Mouse (Mus musculus) limb, embryonic 11.5 days (tissue): ENCODE measurements around the gene Zfp354b. TPM values are rescaled to one million over a fixed set of nuclear protein-coding genes. Genes with fewer than 3 reads are reported as not detected.

Experiments
- ATAC-seq: fragments of 200-750 bp; cut with Nextera tagmentation; 2 replicates; pipeline ENCODE4 v1.8.0; 2017; ENCODE audit warnings: low read depth; ENCODE audit not compliant: insufficient number of reproducible peaks, low FRiP score, low TSS enrichment
- DNase-seq: peaks from one replicate; pipeline ENCODE4 v3.0.0-alpha.2; 2015; ENCODE audit warnings: low spot score
- H3K27ac ChIP-seq: fragments of 300-500 bp; sonication (generic); replicated peaks from 2 replicates; pipeline ENCODE4 v1.5.1; 2014; ENCODE audit warnings: low read depth, mild to moderate bottlenecking, low read length
- H3K27me3 ChIP-seq: fragments of 300-500 bp; sonication (generic); 2 replicates; pipeline ENCODE4 v1.6.1; 2014; ENCODE audit warnings: mild to moderate bottlenecking, low read length, mixed read lengths; ENCODE audit not compliant: control insufficient read depth, insufficient read depth
- H3K36me3 ChIP-seq: fragments of 300-500 bp; sonication (generic); 2 replicates; pipeline ENCODE4 v1.6.1; 2014; ENCODE audit warnings: mild to moderate bottlenecking, low read length, moderate library complexity, mixed read lengths; ENCODE audit not compliant: control insufficient read depth, insufficient read depth
- H3K4me1 ChIP-seq: fragments of 300-500 bp; sonication (generic); 2 replicates; pipeline ENCODE4 v1.6.1; 2014; ENCODE audit warnings: low read length, mixed read lengths; ENCODE audit not compliant: control insufficient read depth, insufficient read depth
- H3K4me2 ChIP-seq: fragments of 300-500 bp; sonication (generic); 2 replicates; pipeline ENCODE4 v1.6.1; 2014; ENCODE audit warnings: low read depth, mild to moderate bottlenecking, moderate library complexity; ENCODE audit not compliant: severe bottlenecking
- H3K4me3 ChIP-seq: fragments of 300-500 bp; sonication (generic); 2 replicates; pipeline ENCODE4 v1.5.1; 2014; ENCODE audit warnings: low read depth, low read length
- H3K9ac ChIP-seq: fragments of 300-500 bp; sonication (generic); 2 replicates; pipeline ENCODE4 v1.6.1; 2014; ENCODE audit warnings: mild to moderate bottlenecking, low read length
- H3K9me3 ChIP-seq: fragments of 300-500 bp; sonication (generic); 2 replicates; pipeline ENCODE4 v1.6.1; 2016; ENCODE audit warnings: low read length; ENCODE audit not compliant: control insufficient read depth
- WGBS: fragments of 180-500 bp; shearing (Covaris S2); extraction: QIAGEN DNeasy Blood & Tissue Kit; methylation state at CpG from one replicate; pipeline ENCODE4 v1.1.7; 2014; 5-methylcytosine and 5-hydroxymethylcytosine counted together
- polyA plus RNA-seq: library from polyadenylated mRNA; unstranded; fragments of >200 nt; fragmentation: Nextera tagmentation; extraction: Ambion mirVana; gene quantifications from 2 replicates; pipeline ENCODE4 v1.2.1, GENCODE M21; 2014

The Zfp354b gene
- polyA plus RNA-seq, 1 experiment from 2014 or later, result 1.3 TPM

DNA sequence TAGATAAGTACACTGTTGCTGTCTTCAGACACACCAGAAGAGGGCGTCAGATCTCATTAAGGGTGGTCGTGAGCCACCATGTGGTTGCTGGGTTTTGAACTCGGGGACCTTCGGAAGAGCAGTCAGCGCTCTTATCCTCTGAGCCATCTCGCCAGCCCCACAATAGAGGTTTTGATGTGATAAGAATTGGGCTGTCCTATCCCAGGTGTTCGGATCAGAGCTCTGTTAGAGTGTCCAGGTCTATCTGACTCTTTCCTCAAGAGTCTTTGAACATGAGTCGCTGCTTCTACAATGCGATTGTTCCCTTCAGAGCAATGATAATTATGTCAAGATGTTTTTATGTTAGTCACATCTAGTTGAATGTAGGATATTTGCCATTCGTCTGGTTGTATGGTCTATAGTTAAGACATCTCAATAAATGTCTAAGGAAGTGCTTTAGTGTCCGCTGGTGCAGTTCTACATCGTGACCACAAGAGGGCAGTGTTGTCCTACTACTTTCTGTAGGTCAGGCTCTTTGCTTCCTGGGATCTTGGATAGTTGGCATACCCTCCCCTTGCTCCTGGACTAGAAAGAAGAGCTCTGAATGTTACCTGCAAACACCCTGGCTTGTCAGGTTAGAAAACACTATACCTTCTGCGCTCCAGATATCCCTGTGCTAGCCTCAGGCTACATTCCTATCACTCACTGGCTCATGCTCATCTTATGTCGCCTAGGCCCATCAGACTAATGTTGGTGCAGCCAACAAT lies 8.4 kb upstream of the Zfp354b start:
- ATAC-seq (no peak), DNase-seq (peak; percentile 62)
- Histone ChIP-seq H3K9ac (no peak overlapping the region), H3K4me2 (no peak overlapping the region), H3K9me3 (no peaks in the 10 kb centered on the region), H3K27me3 (no peaks in the 10 kb centered on the region), H3K36me3 (no peaks in the 10 kb centered on the region), H3K4me1 (no peaks in the 10 kb centered on the region), H3K4me3 (no peak overlapping the region), H3K27ac (no peak overlapping the region)
- WGBS, result 39% methylated on average over 14 of the region's 14 CpGs

DNA sequence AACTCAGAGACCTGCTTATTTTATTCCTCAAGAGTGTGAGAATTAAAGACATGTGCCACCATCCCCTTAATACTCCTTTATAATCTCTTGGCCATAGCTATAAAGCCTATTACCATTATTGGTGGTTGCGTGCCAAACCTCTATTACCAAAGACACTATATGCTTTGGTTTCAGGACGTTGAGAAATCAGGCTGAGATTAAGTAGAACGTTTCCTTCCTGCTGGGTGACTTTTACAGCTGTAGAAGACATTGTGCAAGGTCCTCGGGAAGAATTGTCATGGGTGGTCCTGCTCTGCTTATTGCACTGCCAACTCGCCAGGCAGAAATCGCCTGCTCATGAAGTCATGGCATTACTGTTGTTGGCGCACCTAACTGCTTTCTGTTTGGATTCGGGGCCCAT lies 7.0 kb upstream of the Zfp354b start:
- Histone ChIP-seq H3K4me1 (no peaks in the 10 kb centered on the region), H3K36me3 (no peaks in the 10 kb centered on the region), H3K27me3 (no peaks in the 10 kb centered on the region), H3K4me3 (no peak overlapping the region), H3K9me3 (no peaks in the 10 kb centered on the region), H3K27ac (no peak overlapping the region), H3K4me2 (no peak overlapping the region), H3K9ac (no peak overlapping the region)
- whole genome bisulfite sequencing, result 81% methylated on average over 8 of the region's 8 CpGs
- no peak for ATAC-seq
- DNase-seq, result no peak

- Histone ChIP-seq H3K9me3 (no peaks in the 10 kb centered on the region), H3K27ac (no peak overlapping the region), H3K4me1 (no peaks in the 10 kb centered on the region), H3K9ac (no peak overlapping the region), H3K27me3 (no peaks in the 10 kb centered on the region), H3K4me3 (no peak overlapping the region), H3K36me3 (no peaks in the 10 kb centered on the region), H3K4me2 (no peak overlapping the region)
- DNase-seq (no peak), ATAC-seq (no peak)
- WGBS, result 73% methylated on average over 1 of the region's 1 CpGs
Measured at GRCm38 (mm10) chr11:50932040-50932439, 607 bp upstream of the Zfp354b start.

- Histone ChIP-seq H3K9me3 (no peaks in the 10 kb centered on the region), H3K36me3 (no peaks in the 10 kb centered on the region), H3K9ac (peak overlapping the region; percentile 56), H3K4me2 (peak overlapping the region; percentile 81), H3K27me3 (no peaks in the 10 kb centered on the region), H3K27ac (no peak overlapping the region), H3K4me1 (no peaks in the 10 kb centered on the region), H3K4me3 (peak overlapping the region; percentile 59)
- no peak for DNase-seq
- peak; percentile 76; the same call in 1 of the 2 replicates for ATAC-seq
- 3% methylated on average over 16 of the region's 16 CpGs for WGBS
Measured at GRCm38 (mm10) chr11:50931021-50931420, 412 bp downstream of the Zfp354b start.

- H3K9ac ChIP-seq, result no peak overlapping the region
- H3K4me1 ChIP-seq, result no peaks in the 10 kb centered on the region
- H3K4me3 ChIP-seq, result peak overlapping the region; percentile 59
- ATAC-seq (no peak), DNase-seq (no peak)
- no peak overlapping the region for H3K27ac ChIP-seq
- no peaks in the 10 kb centered on the region for H3K36me3 ChIP-seq
- no peaks in the 10 kb centered on the region for H3K27me3 ChIP-seq
- 26% methylated on average over 14 of the region's 14 CpGs for WGBS
- H3K4me2 ChIP-seq, result peak overlapping the region; percentile 81
- no peaks in the 10 kb centered on the region for H3K9me3 ChIP-seq
Measured at GRCm38 (mm10) chr11:50930469-50931014, 891 bp downstream of the Zfp354b start.

DNA sequence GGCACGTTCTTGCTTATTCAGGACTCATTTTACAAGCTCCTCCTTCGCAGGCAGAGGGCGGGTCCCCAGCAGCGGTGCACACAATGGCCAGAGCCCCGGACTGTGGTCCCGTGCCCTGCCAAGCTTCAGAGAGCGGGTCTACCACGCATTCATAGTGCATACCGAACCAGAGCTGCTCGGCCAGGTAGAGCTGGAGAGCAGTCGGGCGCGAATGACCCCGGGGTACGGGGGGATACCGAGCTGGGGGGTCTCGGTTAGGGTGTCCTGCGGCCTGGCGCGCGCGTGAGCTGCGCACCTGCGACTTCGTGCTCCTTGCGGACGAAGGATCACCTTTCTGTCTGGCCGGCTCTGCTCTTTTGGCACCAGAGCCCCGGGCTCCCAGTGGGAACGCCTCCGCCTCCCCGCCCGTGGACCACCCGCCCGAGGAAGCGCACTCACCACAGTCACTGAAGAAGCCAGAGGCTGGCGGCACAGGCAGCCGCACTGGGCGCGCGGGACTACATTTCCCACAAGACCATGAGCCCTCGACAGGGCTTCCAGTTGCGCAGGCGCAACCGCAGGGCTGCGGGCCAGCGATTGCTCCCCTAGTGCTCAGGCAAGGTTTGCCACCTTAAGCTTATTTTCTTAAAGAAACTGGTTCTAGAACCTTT lies 15.6 kb downstream of the Zfp354b start, which contains the start of gene Zfp2:
Gene Zfp2 (minus strand): TSS at position 495 of the 650 bp plus-strand sequence.
- Histone ChIP-seq H3K27ac (peak within 1 kb of the TSS; percentile 79), H3K36me3 (peaks cover 9% of the 10 kb centered on the region), H3K4me2 (peak within 1 kb of the TSS; percentile 39), H3K4me3 (peak within 1 kb of the TSS; percentile 79), H3K27me3 (no peaks in the 10 kb centered on the region), H3K9ac (peak within 1 kb of the TSS; percentile 93), H3K9me3 (no peaks in the 10 kb centered on the region), H3K4me1 (no peaks in the 10 kb centered on the region)
- ATAC-seq (peak; percentile 93), DNase-seq (peak; percentile 93)
- WGBS, result under 1% methylated on average over 41 of the region's 47 CpGs

DNA sequence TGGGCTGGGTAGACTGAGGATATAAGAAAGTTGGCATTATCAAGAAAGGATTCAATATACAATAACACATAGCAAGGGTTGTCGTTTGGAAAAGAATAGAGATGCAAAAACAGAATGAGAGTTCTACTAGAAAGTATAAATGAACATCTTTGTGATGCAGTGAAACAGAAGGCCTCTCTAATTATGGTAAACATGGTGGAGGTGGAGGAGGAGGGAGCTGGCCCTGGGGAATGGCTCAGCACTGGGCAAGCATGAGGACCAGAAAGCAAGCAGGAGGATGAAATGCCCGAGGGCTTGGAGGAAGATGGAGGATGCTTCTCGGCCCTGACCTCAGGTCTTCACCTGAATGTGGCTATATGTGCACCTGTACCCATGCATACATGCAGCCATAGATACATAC lies 17.0 kb downstream of the Zfp354b start:
- H3K9me3 ChIP-seq, result no peaks in the 10 kb centered on the region
- ATAC-seq, result no peak
- no peak overlapping the region for H3K4me3 ChIP-seq
- no peaks in the 10 kb centered on the region for H3K4me1 ChIP-seq
- H3K36me3 ChIP-seq, result peaks cover 17% of the 10 kb centered on the region
- no peak overlapping the region for H3K4me2 ChIP-seq
- no peak overlapping the region for H3K27ac ChIP-seq
- no peak for DNase-seq
- 87% methylated on average over 3 of the region's 3 CpGs for WGBS
- H3K27me3 ChIP-seq, result no peaks in the 10 kb centered on the region
- no peak overlapping the region for H3K9ac ChIP-seq

DNA sequence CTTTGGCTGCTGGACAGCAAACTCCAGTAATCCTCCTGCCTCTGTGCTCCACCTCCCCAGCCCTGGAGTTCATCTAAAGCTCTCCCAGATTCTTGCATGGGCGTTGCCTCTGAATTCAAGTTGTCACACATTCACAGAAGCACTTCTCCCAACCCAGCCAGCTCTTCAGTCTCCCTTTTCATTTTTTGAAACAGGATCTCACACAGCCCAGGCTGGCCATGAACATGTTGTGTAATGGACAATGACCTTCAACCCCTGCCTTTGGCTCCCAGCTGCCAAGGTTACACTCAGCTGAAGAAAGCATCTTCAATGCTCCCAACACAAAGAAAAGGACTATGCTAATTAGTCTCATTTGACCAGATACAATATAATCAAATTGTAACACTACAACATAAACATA lies 18.1 kb downstream of the Zfp354b start:
- DNase-seq (no peak), ATAC-seq (no peak)
- no peaks in the 10 kb centered on the region for H3K27me3 ChIP-seq
- no peaks in the 10 kb centered on the region; the same call in 1 of the 2 replicates for H3K9me3 ChIP-seq
- H3K9ac ChIP-seq, result no peak overlapping the region
- H3K27ac ChIP-seq, result no peak overlapping the region
- H3K4me3 ChIP-seq, result no peak overlapping the region
- H3K4me1 ChIP-seq, result no peaks in the 10 kb centered on the region
- peaks cover 21% of the 10 kb centered on the region for H3K36me3 ChIP-seq
- 90% methylated on average over 1 of the region's 1 CpGs for WGBS
- no peak overlapping the region for H3K4me2 ChIP-seq
